Mouse (Mus musculus): ENCODE measurements around the gene Sec14l3.
"Not testable (repeated sequence)": the region's sequence is repeated elsewhere in the genome, so short reads cannot be mapped to it uniquely, and the experiment has no call there.

Gene Sec14l3

GRCm38 (mm10) chr11:4103522-4103921, 38.9 kb downstream of the Sec14l3 start:
- no peak for DNase-seq

GRCm38 (mm10) chr11:4104989-4105388, 40.3 kb downstream of the Sec14l3 start:
- no peak for DNase-seq

- no peak for DNase-seq
These were observed 40.8 kb downstream of the Sec14l3 start for GRCm38 (mm10) chr11:4105444-4105843.

- DNase-seq = not testable (repeated sequence)
These were observed 43.3 kb downstream of the Sec14l3 start for GRCm38 (mm10) chr11:4107901-4108300.

GRCm38 (mm10) chr11:4108691-4109090, 44.0 kb downstream of the Sec14l3 start:
- DNase-seq = no peak

GRCm38 (mm10) chr11:4112033-4112432, 47.4 kb downstream of the Sec14l3 start:
- DNase-seq = no peak

GRCm38 (mm10) chr11:4112861-4113260, 48.2 kb downstream of the Sec14l3 start:
- no peak for DNase-seq

- no peak for DNase-seq
These were observed 48.9 kb downstream of the Sec14l3 start for GRCm38 (mm10) chr11:4113496-4113895.

- no peak for DNase-seq
These were observed 49.3 kb downstream of the Sec14l3 start for GRCm38 (mm10) chr11:4113970-4114369.

- not testable (repeated sequence) for DNase-seq
These were observed 49.9 kb downstream of the Sec14l3 start for GRCm38 (mm10) chr11:4114541-4114940.

- no peak for DNase-seq
These were observed 50.8 kb downstream of the Sec14l3 start for GRCm38 (mm10) chr11:4115407-4115806.

GRCm38 (mm10) chr11:4116458-4117141, 52.0 kb downstream of the Sec14l3 start:
- DNase-seq = peak; percentile 21

GRCm38 (mm10) chr11:4117372-4118071, 52.9 kb downstream of the Sec14l3 start:
- no peak for DNase-seq

- DNase-seq = peak; percentile 84
These were observed 53.7 kb downstream of the Sec14l3 start for GRCm38 (mm10) chr11:4118081-4118921.

GRCm38 (mm10) chr11:4119635-4120034, 55.0 kb downstream of the Sec14l3 start:
- no peak for DNase-seq

- no peak for DNase-seq
These were observed 57.0 kb downstream of the Sec14l3 start for GRCm38 (mm10) chr11:4121691-4122090.

- DNase-seq = no peak
These were observed 57.6 kb downstream of the Sec14l3 start for GRCm38 (mm10) chr11:4122226-4122625.

- peak; percentile 54 for DNase-seq
These were observed 58.3 kb downstream of the Sec14l3 start, which contains the start of gene Sec14l2 for GRCm38 (mm10) chr11:4122742-4123579. Gene Sec14l2, minus strand, starts transcription at chr11:4123415.

- peak; percentile 69 for DNase-seq
These were observed 59.3 kb downstream of the Sec14l3 start for GRCm38 (mm10) chr11:4123922-4124321.

GRCm38 (mm10) chr11:4127059-4127458, 62.4 kb downstream of the Sec14l3 start:
- DNase-seq = no peak

Data from lung, postnatal 10 days (tissue).